Mouse (Mus musculus) forebrain, embryonic 16.5 days (tissue): ENCODE results near the gene Enpp1. TPM values are rescaled to one million over a fixed set of nuclear protein-coding genes. Genes with fewer than 3 reads are reported as not detected.

ENCODE experiments used
- ATAC-seq: fragments of 200-750 bp; cut with Nextera tagmentation; 2 replicates; pipeline ENCODE4 v1.8.0; 2017; ENCODE audit warnings: mild to moderate bottlenecking, moderate library complexity
- H3K27ac ChIP-seq: fragments of 300-500 bp; sonication (generic); 2 replicates; pipeline ENCODE4 v1.5.1; 2014; ENCODE audit warnings: low read length, control low read depth
- H3K27me3 ChIP-seq: fragments of 300-500 bp; sonication (generic); replicated peaks from 2 replicates; pipeline ENCODE4 v1.6.1; 2014; ENCODE audit warnings: low read length; ENCODE audit not compliant: control insufficient read depth, insufficient read depth
- H3K36me3 ChIP-seq: fragments of 300-500 bp; sonication (generic); 2 replicates; pipeline ENCODE4 v1.6.1; 2014; ENCODE audit not compliant: control insufficient read depth, insufficient read depth
- H3K4me1 ChIP-seq: fragments of 300-500 bp; sonication (generic); replicated peaks from 2 replicates; pipeline ENCODE4 v1.6.1; 2014; ENCODE audit warnings: low read length; ENCODE audit not compliant: control insufficient read depth, insufficient read depth
- H3K4me2 ChIP-seq: fragments of 300-500 bp; sonication (generic); 2 replicates; pipeline ENCODE4 v1.6.1; 2014; ENCODE audit warnings: mild to moderate bottlenecking, low read length, control low read depth
- H3K4me3 ChIP-seq: fragments of 300-500 bp; sonication (generic); replicated peaks from 2 replicates; pipeline ENCODE4 v1.5.1; 2014; ENCODE audit warnings: mild to moderate bottlenecking, low read length, control low read depth
- H3K9ac ChIP-seq: fragments of 300-500 bp; sonication (generic); replicated peaks from 2 replicates; pipeline ENCODE4 v1.6.1; 2014; ENCODE audit warnings: low read depth, low read length, control low read depth
- H3K9me3 ChIP-seq: fragments of 300-500 bp; sonication (generic); 2 replicates; pipeline ENCODE4 v1.6.1; 2016; ENCODE audit warnings: low read length; ENCODE audit not compliant: control insufficient read depth
- WGBS: fragments of 180-500 bp; shearing (Covaris S2); extraction: QIAGEN DNeasy Blood & Tissue Kit; methylation state at CpG from one replicate; pipeline ENCODE4 v1.1.7; 2014; 5-methylcytosine and 5-hydroxymethylcytosine counted together
- polyA plus RNA-seq: library from polyadenylated mRNA; unstranded; fragments of >200 nt; fragmentation: Nextera tagmentation; extraction: Ambion mirVana; gene quantifications from 2 replicates; pipeline ENCODE4 v1.2.1, GENCODE M21; 2015

Gene Enpp1
- polyA plus RNA-seq, 1 experiment from 2014 or later: 0.99 TPM

- Histone ChIP-seq H3K9me3 (0 out of 2 replicates have a peak, but pooled peaks cover 2% of the 10 kb centered on the region), H3K27ac (no peak overlapping the region), H3K36me3 (no peaks in the 10 kb centered on the region), H3K27me3 (no peaks in the 10 kb centered on the region), H3K4me2 (no peak overlapping the region), H3K4me1 (no peaks in the 10 kb centered on the region), H3K9ac (no peak overlapping the region), H3K4me3 (no peak overlapping the region)
- 92% methylated on average over 4 of the region's 4 CpGs for WGBS
- ATAC-seq: no peak
These were observed 97.2 kb downstream of the Enpp1 start for GRCm38 (mm10) chr10:24614726-24615125.

- no peak overlapping the region for H3K4me2 ChIP-seq
- ATAC-seq: no peak
- no peaks in the 10 kb centered on the region for H3K9me3 ChIP-seq
- H3K9ac ChIP-seq: no peak overlapping the region
- no peaks in the 10 kb centered on the region for H3K36me3 ChIP-seq
- H3K27ac ChIP-seq: no peak overlapping the region
- 91% methylated on average over 9 of the region's 9 CpGs for WGBS
- no peak overlapping the region for H3K4me3 ChIP-seq
- no peaks in the 10 kb centered on the region for H3K27me3 ChIP-seq
- H3K4me1 ChIP-seq: no peaks in the 10 kb centered on the region
These were observed 102.2 kb downstream of the Enpp1 start for GRCm38 (mm10) chr10:24609766-24610165.

- Histone ChIP-seq H3K4me1 (no peaks in the 10 kb centered on the region), H3K27ac (no peak overlapping the region), H3K27me3 (no peaks in the 10 kb centered on the region), H3K9me3 (no peaks in the 10 kb centered on the region), H3K9ac (no peak overlapping the region), H3K4me2 (no peak overlapping the region), H3K36me3 (no peaks in the 10 kb centered on the region), H3K4me3 (no peak overlapping the region)
- no peak for ATAC-seq
- 91% methylated on average over 3 of the region's 3 CpGs for WGBS
These were observed 102.8 kb downstream of the Enpp1 start for GRCm38 (mm10) chr10:24609146-24609545.

- H3K4me3 ChIP-seq: no peak overlapping the region
- H3K9me3 ChIP-seq: no peaks in the 10 kb centered on the region
- no peak overlapping the region for H3K27ac ChIP-seq
- no peaks in the 10 kb centered on the region for H3K36me3 ChIP-seq
- H3K27me3 ChIP-seq: no peaks in the 10 kb centered on the region
- no peak overlapping the region for H3K9ac ChIP-seq
- ATAC-seq: no peak
- no peaks in the 10 kb centered on the region for H3K4me1 ChIP-seq
- no peak overlapping the region for H3K4me2 ChIP-seq
These were observed 108.2 kb downstream of the Enpp1 start for GRCm38 (mm10) chr10:24603727-24604126.

GRCm38 (mm10) chr10:24603035-24603434 is 108.9 kb downstream of the Enpp1 start:
- H3K4me3 ChIP-seq: no peak overlapping the region
- no peaks in the 10 kb centered on the region for H3K9me3 ChIP-seq
- no peak for ATAC-seq
- H3K27me3 ChIP-seq: no peaks in the 10 kb centered on the region
- H3K27ac ChIP-seq: no peak overlapping the region
- no peak overlapping the region for H3K9ac ChIP-seq
- H3K4me1 ChIP-seq: no peaks in the 10 kb centered on the region
- 91% methylated on average over 2 of the region's 2 CpGs for WGBS
- H3K4me2 ChIP-seq: no peak overlapping the region
- H3K36me3 ChIP-seq: no peaks in the 10 kb centered on the region

GRCm38 (mm10) chr10:24599802-24600201 is 112.2 kb downstream of the Enpp1 start:
- Histone ChIP-seq H3K9ac (no peak overlapping the region), H3K27ac (no peak overlapping the region), H3K27me3 (peaks cover under 1% of the 10 kb centered on the region; the same call in 1 of the 2 replicates), H3K4me3 (no peak overlapping the region), H3K4me1 (peaks cover 15% of the 10 kb centered on the region), H3K36me3 (no peaks in the 10 kb centered on the region), H3K9me3 (no peaks in the 10 kb centered on the region), H3K4me2 (no peak overlapping the region)
- WGBS: 87% methylated on average over 5 of the region's 5 CpGs
- ATAC-seq: no peak

GRCm38 (mm10) chr10:24598693-24599092 is 113.3 kb downstream of the Enpp1 start:
- H3K9ac ChIP-seq: no peak overlapping the region
- H3K27ac ChIP-seq: no peak overlapping the region
- no peaks in the 10 kb centered on the region for H3K36me3 ChIP-seq
- peaks cover 4% of the 10 kb centered on the region; the same call in 1 of the 2 replicates for H3K27me3 ChIP-seq
- ATAC-seq: no peak
- H3K4me2 ChIP-seq: no peak overlapping the region
- H3K4me1 ChIP-seq: peaks cover 15% of the 10 kb centered on the region
- no peaks in the 10 kb centered on the region for H3K9me3 ChIP-seq
- 93% methylated on average over 6 of the region's 6 CpGs for WGBS
- H3K4me3 ChIP-seq: no peak overlapping the region

- no peak overlapping the region for H3K4me3 ChIP-seq
- H3K36me3 ChIP-seq: no peaks in the 10 kb centered on the region
- H3K27ac ChIP-seq: no peak overlapping the region
- no peak overlapping the region for H3K4me2 ChIP-seq
- H3K9ac ChIP-seq: no peak overlapping the region
- no peak for ATAC-seq
- H3K9me3 ChIP-seq: no peaks in the 10 kb centered on the region
- H3K27me3 ChIP-seq: peaks cover 4% of the 10 kb centered on the region; the same call in 1 of the 2 replicates
- 73% methylated on average over 4 of the region's 4 CpGs for WGBS
- peaks cover 15% of the 10 kb centered on the region for H3K4me1 ChIP-seq
These were observed 114.2 kb downstream of the Enpp1 start for GRCm38 (mm10) chr10:24597789-24598188.

GRCm38 (mm10) chr10:24596869-24597339 is 115.1 kb downstream of the Enpp1 start:
- no peaks in the 10 kb centered on the region for H3K9me3 ChIP-seq
- H3K4me3 ChIP-seq: no peak overlapping the region
- no peak overlapping the region for H3K9ac ChIP-seq
- peak overlapping the region; percentile 97; the same call in 1 of the 2 replicates for H3K4me2 ChIP-seq
- WGBS: 52% methylated on average over 7 of the region's 7 CpGs
- H3K4me1 ChIP-seq: peaks cover 15% of the 10 kb centered on the region
- no peaks in the 10 kb centered on the region for H3K36me3 ChIP-seq
- ATAC-seq: no peak
- H3K27me3 ChIP-seq: peaks cover 4% of the 10 kb centered on the region; the same call in 1 of the 2 replicates
- no peak overlapping the region for H3K27ac ChIP-seq
